Mouse (Mus musculus) testis, adult 2 months (tissue): ENCODE data around the gene Saa4. TPM values are rescaled to one million over a fixed set of nuclear protein-coding genes. Genes with fewer than 3 reads are reported as not detected.
"Not testable (repeated sequence)": the region's sequence is repeated elsewhere in the genome, so short reads cannot be mapped to it uniquely, and the experiment has no call there.

Experiments used
- H3K27ac ChIP-seq: fragments of 200-500 bp; 2 replicates; pipeline ENCODE4 v1.5.1; 2012; ENCODE audit warnings: low read depth, low read length; ENCODE audit not compliant: control insufficient read depth, insufficient read depth
- H3K27me3 ChIP-seq: fragments of 200-500 bp; 2 replicates; pipeline ENCODE4 v1.6.1; 2012; ENCODE audit warnings: mild to moderate bottlenecking, low read length, moderate library complexity; ENCODE audit not compliant: control insufficient read depth, insufficient read depth
- H3K36me3 ChIP-seq: fragments of 200-500 bp; 2 replicates; pipeline ENCODE4 v1.6.1; 2012; ENCODE audit warnings: mild to moderate bottlenecking, low read length; ENCODE audit not compliant: control insufficient read depth, insufficient read depth
- H3K4me1 ChIP-seq: fragments of 200-500 bp; 2 replicates; pipeline ENCODE4 v1.6.1; 2012; ENCODE audit warnings: low read length; ENCODE audit not compliant: control insufficient read depth, insufficient read depth
- H3K4me3 ChIP-seq: fragments of 200-500 bp; 2 replicates; pipeline ENCODE4 v1.5.1; 2012; ENCODE audit warnings: low read depth, mild to moderate bottlenecking, low read length, moderate library complexity, mixed read lengths; ENCODE audit not compliant: control insufficient read depth
- CTCF ChIP-seq: fragments of 200-500 bp; IDR thresholded peaks from 2 replicates; pipeline ENCODE4 v1.5.1; 2012; ENCODE audit warnings: low read depth, mild to moderate bottlenecking, inconsistent platforms, low read length, moderate library complexity; ENCODE audit not compliant: control insufficient read depth, insufficient read depth, insufficient replicate concordance
- POLR2A ChIP-seq: fragments of 200-500 bp; IDR thresholded peaks from 2 replicates; pipeline ENCODE4 v1.6.1; 2012; ENCODE audit warnings: low read depth, mild to moderate bottlenecking, inconsistent platforms, low read length, moderate library complexity; ENCODE audit not compliant: control insufficient read depth
- polyA plus RNA-seq: library from polyadenylated mRNA; depleted of rRNA; stranded (reverse); fragments of >200 nt; gene quantifications from 2 replicates; pipeline ENCODE4 v1.2.3, GENCODE M21; 2012

The Saa4 gene
- polyA plus RNA-seq, 1 experiment = 0.09 TPM

GRCm38 (mm10) chr7:46751490-46751889, 19.1 kb upstream of the Saa4 start, which contains the start of gene Saa2:
Saa2 (plus strand) TSS chr7:46751790.
- no peak within 1 kb of the TSS for H3K27ac ChIP-seq
- H3K4me1 ChIP-seq = no peaks in the 10 kb centered on the region
- TF ChIP-seq CTCF (no peak), POLR2A (no peak)
- H3K27me3 ChIP-seq = no peaks in the 10 kb centered on the region
- H3K4me3 ChIP-seq = no peak within 1 kb of the TSS
- no peaks in the 10 kb centered on the region for H3K36me3 ChIP-seq

GRCm38 (mm10) chr7:46748459-46748858, 16.1 kb upstream of the Saa4 start:
- Histone ChIP-seq H3K4me3 (no peak overlapping the region), H3K36me3 (no peaks in the 10 kb centered on the region), H3K4me1 (no peaks in the 10 kb centered on the region), H3K27me3 (no peaks in the 10 kb centered on the region), H3K27ac (no peak overlapping the region)
- no peak for TF ChIP-seq CTCF
- TF ChIP-seq POLR2A = no peak

- TF ChIP-seq CTCF (no peak), POLR2A (no peak)
- no peak overlapping the region for H3K27ac ChIP-seq
- no peaks in the 10 kb centered on the region for H3K36me3 ChIP-seq
- no peak overlapping the region for H3K4me3 ChIP-seq
- no peaks in the 10 kb centered on the region for H3K27me3 ChIP-seq
- no peaks in the 10 kb centered on the region for H3K4me1 ChIP-seq
Observed at GRCm38 (mm10) chr7:46746381-46746780, 14.0 kb upstream of the Saa4 start.

- TF ChIP-seq POLR2A = no peak
- no peak for TF ChIP-seq CTCF
- Histone ChIP-seq H3K36me3 (no peaks in the 10 kb centered on the region), H3K4me3 (no peak overlapping the region), H3K27me3 (no peaks in the 10 kb centered on the region), H3K4me1 (no peaks in the 10 kb centered on the region), H3K27ac (no peak overlapping the region)
Observed at GRCm38 (mm10) chr7:46745816-46746215, 13.4 kb upstream of the Saa4 start.

GRCm38 (mm10) chr7:46742880-46743279, 10.5 kb upstream of the Saa4 start, which contains the start of gene Saa1:
Saa1 (minus strand) TSS chr7:46742980.
- not testable (repeated sequence) for H3K27ac ChIP-seq, H3K4me3 ChIP-seq, H3K4me1 ChIP-seq, H3K27me3 ChIP-seq, H3K36me3 ChIP-seq

- not testable (repeated sequence) for H3K36me3 ChIP-seq, H3K4me3 ChIP-seq, H3K4me1 ChIP-seq, H3K27ac ChIP-seq, H3K27me3 ChIP-seq
Observed at GRCm38 (mm10) chr7:46740041-46740440, 7.6 kb upstream of the Saa4 start.

- no peak overlapping the region for H3K4me3 ChIP-seq
- TF ChIP-seq CTCF = no peak
- TF ChIP-seq POLR2A = no peak
- H3K27me3 ChIP-seq = no peaks in the 10 kb centered on the region
- no peak overlapping the region for H3K27ac ChIP-seq
- no peaks in the 10 kb centered on the region for H3K36me3 ChIP-seq
- H3K4me1 ChIP-seq = no peaks in the 10 kb centered on the region
Observed at GRCm38 (mm10) chr7:46738561-46739460, 6.4 kb upstream of the Saa4 start.

GRCm38 (mm10) chr7:46734983-46735382, 2.6 kb upstream of the Saa4 start:
- TF ChIP-seq POLR2A (no peak), CTCF (no peak)
- H3K4me1 ChIP-seq = no peaks in the 10 kb centered on the region; the same call in 1 of the 2 replicates
- no peaks in the 10 kb centered on the region for H3K27me3 ChIP-seq
- no peak overlapping the region for H3K27ac ChIP-seq
- H3K36me3 ChIP-seq = no peaks in the 10 kb centered on the region
- no peak overlapping the region for H3K4me3 ChIP-seq
